Mouse (Mus musculus) testis, postnatal 14 days (tissue): ENCODE measurements around the gene Edem1.

Experiments
- DNase-seq: peaks from one replicate; pipeline ENCODE4 v3.0.0; 2021; ENCODE audit warnings: low spot score

Edem1 gene

GRCm38 (mm10) chr6:108828234-108828868 lies at the start of gene Edem1:
TSS of gene Edem1 (plus strand) at chr6:108828641.
- peak; percentile 96 for DNase-seq

- DNase-seq = peak; percentile 6
Observed at GRCm38 (mm10) chr6:108781865-108782264, 46.6 kb upstream of the Edem1 start.

GRCm38 (mm10) chr6:108782526-108783183 lies 45.8 kb upstream of the Edem1 start, which contains the start of gene Arl8b:
TSS of gene Arl8b (plus strand) at chr6:108783099.
- peak; percentile 92 for DNase-seq

- DNase-seq = no peak
Observed at GRCm38 (mm10) chr6:108783184-108783881, 45.1 kb upstream of the Edem1 start.

GRCm38 (mm10) chr6:108784056-108784455 lies 44.4 kb upstream of the Edem1 start:
- DNase-seq = no peak

GRCm38 (mm10) chr6:108784796-108785195 lies 43.6 kb upstream of the Edem1 start:
- DNase-seq = no peak

GRCm38 (mm10) chr6:108785551-108785950 lies 42.9 kb upstream of the Edem1 start:
- no peak for DNase-seq

GRCm38 (mm10) chr6:108791498-108791897 lies 36.9 kb upstream of the Edem1 start:
- DNase-seq = no peak

- no peak for DNase-seq
Observed at GRCm38 (mm10) chr6:108795912-108796311, 32.5 kb upstream of the Edem1 start.

GRCm38 (mm10) chr6:108796706-108797105 lies 31.7 kb upstream of the Edem1 start:
- no peak for DNase-seq

GRCm38 (mm10) chr6:108805194-108805593 lies 23.2 kb upstream of the Edem1 start:
- no peak for DNase-seq

- no peak for DNase-seq
Observed at GRCm38 (mm10) chr6:108805871-108806270, 22.6 kb upstream of the Edem1 start.

- DNase-seq = no peak
Observed at GRCm38 (mm10) chr6:108807446-108807845, 21.0 kb upstream of the Edem1 start.

- DNase-seq = no peak
Observed at GRCm38 (mm10) chr6:108808786-108809185, 19.7 kb upstream of the Edem1 start.

GRCm38 (mm10) chr6:108810237-108810636 lies 18.2 kb upstream of the Edem1 start:
- no peak for DNase-seq

- DNase-seq = no peak
Observed at GRCm38 (mm10) chr6:108812134-108812533, 16.3 kb upstream of the Edem1 start.

GRCm38 (mm10) chr6:108817510-108817909 lies 10.9 kb upstream of the Edem1 start:
- no peak for DNase-seq

- DNase-seq = no peak
Observed at GRCm38 (mm10) chr6:108824816-108825545, 3.5 kb upstream of the Edem1 start.

- DNase-seq = no peak
Observed at GRCm38 (mm10) chr6:108826070-108826469, 2.4 kb upstream of the Edem1 start.

GRCm38 (mm10) chr6:108827336-108827920 lies 1.0 kb upstream of the Edem1 start:
- no peak for DNase-seq

GRCm38 (mm10) chr6:108828872-108829271 lies 431 bp downstream of the Edem1 start:
- DNase-seq = peak; percentile 66
